Mouse (Mus musculus) ZHBTc4 (cell line): ENCODE data around the gene Sumo3.

Source experiments
- DNase-seq: peaks from one replicate; pipeline ENCODE4 v3.0.0-alpha.2; 2011; ENCODE audit warnings: low read depth, low spot score

Gene Sumo3

GRCm38 (mm10) chr10:77589117-77589516 is 16.8 kb upstream of the Sumo3 start:
- peak; percentile 52 for DNase-seq

- DNase-seq: no peak
Observed at GRCm38 (mm10) chr10:77589749-77590148, 16.1 kb upstream of the Sumo3 start.

GRCm38 (mm10) chr10:77590812-77591211 is 15.1 kb upstream of the Sumo3 start:
- DNase-seq: peak; percentile 95

GRCm38 (mm10) chr10:77591546-77591945 is 14.4 kb upstream of the Sumo3 start:
- no peak for DNase-seq

GRCm38 (mm10) chr10:77596060-77596459 is 9.8 kb upstream of the Sumo3 start:
- DNase-seq: no peak

GRCm38 (mm10) chr10:77603021-77603420 is 2.9 kb upstream of the Sumo3 start:
- peak; percentile 85 for DNase-seq

- DNase-seq: peak; percentile 84
Observed at GRCm38 (mm10) chr10:77604111-77604510, 1.8 kb upstream of the Sumo3 start.

- DNase-seq: no peak
Observed at GRCm38 (mm10) chr10:77604958-77605357, 939 bp upstream of the Sumo3 start.

- DNase-seq: peak; percentile 87
Observed at GRCm38 (mm10) chr10:77605368-77605767, 529 bp upstream of the Sumo3 start.

- DNase-seq: no peak
Observed at GRCm38 (mm10) chr10:77606855-77607254, 958 bp downstream of the Sumo3 start.

- peak; percentile 80 for DNase-seq
Observed at GRCm38 (mm10) chr10:77607441-77607840, 1.5 kb downstream of the Sumo3 start.

GRCm38 (mm10) chr10:77608589-77608988 is 2.7 kb downstream of the Sumo3 start:
- DNase-seq: no peak

- DNase-seq: no peak
Observed at GRCm38 (mm10) chr10:77610221-77610961, 4.5 kb downstream of the Sumo3 start.

- DNase-seq: no peak
Observed at GRCm38 (mm10) chr10:77613409-77613808, 7.5 kb downstream of the Sumo3 start.

GRCm38 (mm10) chr10:77615647-77616046 is 9.8 kb downstream of the Sumo3 start:
- DNase-seq: no peak

GRCm38 (mm10) chr10:77616166-77616565 is 10.3 kb downstream of the Sumo3 start:
- peak; percentile 66 for DNase-seq

GRCm38 (mm10) chr10:77616926-77617325 is 11.0 kb downstream of the Sumo3 start:
- no peak for DNase-seq

- DNase-seq: no peak
Observed at GRCm38 (mm10) chr10:77621546-77621945, 15.6 kb downstream of the Sumo3 start.

GRCm38 (mm10) chr10:77622055-77622988 is 16.4 kb downstream of the Sumo3 start, which contains the start of gene Ube2g2:
Gene Ube2g2 (plus strand): TSS chr10:77622275.
- DNase-seq: peak; percentile 95

- DNase-seq: no peak
Observed at GRCm38 (mm10) chr10:77623069-77623492, 17.2 kb downstream of the Sumo3 start.

- DNase-seq: no peak
Observed at GRCm38 (mm10) chr10:77623639-77624400, 17.9 kb downstream of the Sumo3 start.

GRCm38 (mm10) chr10:77624570-77624995 is 18.7 kb downstream of the Sumo3 start:
- no peak for DNase-seq
